Mouse (Mus musculus) brown adipose tissue, adult 24 weeks (tissue): Measurements from ENCODE around the gene Olfr470. TPM values are rescaled to one million over a fixed set of nuclear protein-coding genes. Genes with fewer than 3 reads are reported as not detected.
"Not testable (repeated sequence)": the region's sequence is repeated elsewhere in the genome, so short reads cannot be mapped to it uniquely, and the experiment has no call there.

Experiments
- H3K27ac ChIP-seq: fragments of 200-500 bp; replicated peaks from 2 replicates; pipeline ENCODE4 v1.5.1; 2012; ENCODE audit warnings: low read depth, mild to moderate bottlenecking, low read length
- H3K4me1 ChIP-seq: fragments of 200-500 bp; 2 replicates; pipeline ENCODE4 v1.6.1; 2012; ENCODE audit warnings: low read length, mixed read lengths; ENCODE audit not compliant: control insufficient read depth, insufficient read depth, insufficient read length
- H3K4me3 ChIP-seq: fragments of 200-500 bp; 2 replicates; pipeline ENCODE4 v1.5.1; 2012; ENCODE audit warnings: low read depth, mild to moderate bottlenecking, low read length, moderate library complexity; ENCODE audit not compliant: insufficient read depth
- polyA plus RNA-seq: library from polyadenylated mRNA; stranded (reverse); fragments of >200 nt; gene quantifications from 2 replicates; pipeline ENCODE4 v1.2.4, GENCODE M21; 2012; ENCODE audit not compliant: missing spikeins, insufficient read depth, insufficient read length

The Olfr470 gene
- not detected in 2 replicates for polyA plus RNA-seq

- not testable (repeated sequence) for H3K4me3 ChIP-seq, H3K4me1 ChIP-seq, H3K27ac ChIP-seq
Observed at GRCm38 (mm10) chr7:107847390-107847789, at the start of gene Olfr470. Olfr470 (minus strand) TSS chr7:107847490.

DNA sequence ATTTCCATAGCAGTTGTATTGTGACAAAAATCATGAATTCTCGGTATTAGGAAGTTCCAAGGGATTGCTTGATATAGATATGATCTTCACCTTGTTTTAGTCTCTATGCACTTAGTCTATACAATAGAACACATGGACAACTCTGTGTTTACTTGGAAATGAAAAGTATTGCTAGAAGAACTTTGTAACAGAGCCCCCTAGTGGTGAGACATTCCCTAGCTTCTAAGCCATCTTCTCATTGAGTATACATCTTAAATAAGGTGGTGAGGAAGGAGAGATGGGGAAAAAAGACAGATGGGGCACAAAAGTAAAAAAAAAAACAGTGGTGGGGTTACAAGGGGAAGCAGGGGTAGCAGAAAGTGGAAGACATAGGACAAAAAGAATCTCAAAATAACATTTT, 5.6 kb downstream of the Olfr470 start:
- H3K4me1 ChIP-seq: no peaks in the 10 kb centered on the region
- no peak overlapping the region for H3K27ac ChIP-seq
- H3K4me3 ChIP-seq: no peak overlapping the region

- not testable (repeated sequence) for H3K27ac ChIP-seq, H3K4me1 ChIP-seq, H3K4me3 ChIP-seq
Observed at GRCm38 (mm10) chr7:107825441-107825840, 21.8 kb downstream of the Olfr470 start, which contains the start of gene Olfr469. Olfr469 (minus strand) TSS chr7:107825541.

DNA sequence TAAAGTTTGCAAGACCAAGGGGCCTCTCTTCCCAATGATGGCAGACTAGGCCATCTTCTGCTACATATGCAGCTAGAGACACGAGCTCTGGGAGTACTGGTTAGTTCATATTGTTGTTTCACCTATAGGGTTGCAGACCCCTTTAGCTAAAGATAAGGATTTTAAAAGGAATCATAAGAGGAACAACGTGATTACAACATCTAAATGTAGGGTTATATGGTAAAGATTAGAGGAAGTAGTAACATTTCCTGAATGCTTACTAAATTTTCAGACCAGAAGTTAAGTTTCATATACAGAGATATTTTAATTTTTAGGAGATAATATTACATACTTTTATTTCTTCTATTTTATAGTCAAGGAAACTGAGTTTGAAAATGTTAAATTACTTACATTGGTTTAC, 23.4 kb downstream of the Olfr470 start:
- H3K4me1 ChIP-seq, H3K27ac ChIP-seq, H3K4me3 ChIP-seq: not testable (repeated sequence)

DNA sequence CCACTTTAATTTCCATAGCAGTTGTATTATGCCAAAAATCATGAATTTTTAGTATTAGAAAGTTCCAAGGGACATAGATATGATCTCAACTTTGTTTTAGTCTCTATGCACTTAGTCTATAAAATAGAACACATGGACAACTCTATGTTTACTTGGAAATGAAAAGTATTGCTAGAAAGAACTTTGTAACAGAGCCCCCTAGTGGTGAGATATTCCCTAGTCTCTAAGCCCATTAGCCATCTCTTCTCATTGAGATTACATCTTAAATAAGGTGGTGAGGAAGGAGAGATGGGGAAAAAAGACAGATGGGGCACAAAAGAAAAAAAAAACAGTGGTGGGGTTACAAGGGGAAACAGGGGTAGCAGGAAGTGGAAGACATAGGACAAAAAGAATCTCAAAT, 27.8 kb downstream of the Olfr470 start:
- H3K4me1 ChIP-seq: no peaks in the 10 kb centered on the region
- no peak overlapping the region for H3K4me3 ChIP-seq
- no peak overlapping the region for H3K27ac ChIP-seq

GRCm38 (mm10) chr7:107811963-107812362, 35.3 kb downstream of the Olfr470 start, which contains the start of gene Olfr467:
Olfr467 (plus strand) TSS chr7:107812263.
- Histone ChIP-seq H3K4me3 (no peak within 1 kb of the TSS), H3K27ac (no peak within 1 kb of the TSS), H3K4me1 (no peaks in the 10 kb centered on the region)

GRCm38 (mm10) chr7:107802138-107802537, 45.2 kb downstream of the Olfr470 start:
- H3K27ac ChIP-seq: no peak overlapping the region
- no peaks in the 10 kb centered on the region for H3K4me1 ChIP-seq
- H3K4me3 ChIP-seq: no peak overlapping the region

DNA sequence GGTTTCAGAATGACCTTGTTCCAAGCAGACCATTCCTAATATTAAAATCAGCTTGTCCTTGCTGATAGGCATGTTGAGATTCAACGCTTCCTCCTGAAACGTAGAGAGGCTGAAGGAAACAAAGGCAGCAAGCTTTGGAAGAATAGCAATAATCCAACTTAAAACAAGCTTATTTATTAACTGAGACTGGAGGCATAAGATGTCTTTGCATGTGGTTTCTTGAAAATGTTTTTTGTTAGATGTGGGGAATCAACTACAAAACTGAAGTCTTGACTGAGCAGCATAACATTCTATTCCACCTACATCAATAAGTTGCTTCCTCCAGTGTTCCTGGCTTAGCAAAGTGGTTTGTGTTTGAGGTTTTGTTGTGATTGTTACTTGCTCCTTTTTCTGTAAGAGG, 46.2 kb downstream of the Olfr470 start, which contains the start of gene Ovch2:
Gene Ovch2, minus strand, starts transcription at position 101 of the 400 bp plus-strand sequence.
- H3K4me3 ChIP-seq: no peak within 1 kb of the TSS
- no peaks in the 10 kb centered on the region for H3K4me1 ChIP-seq
- no peak within 1 kb of the TSS for H3K27ac ChIP-seq

GRCm38 (mm10) chr7:107796500-107796899, 50.8 kb downstream of the Olfr470 start:
- Histone ChIP-seq H3K27ac (no peak overlapping the region), H3K4me3 (no peak overlapping the region), H3K4me1 (no peaks in the 10 kb centered on the region)

Other genes starting within 250 kb of the Olfr470 start
- gene 5330417H12Rik, start 222.3 kb downstream of the Olfr470 start, polyA plus RNA-seq: not detected in 2 replicates
- not detected in 2 replicates for gene Cyb5r2, start 89.5 kb downstream of the Olfr470 start, polyA plus RNA-seq
- not detected in 2 replicates for gene Ovch2, start 46.3 kb downstream of the Olfr470 start, polyA plus RNA-seq
- gene Olfr467, start 35.2 kb downstream of the Olfr470 start, polyA plus RNA-seq: not detected in 2 replicates
- gene Olfr469, start 21.9 kb downstream of the Olfr470 start, polyA plus RNA-seq: not detected in 2 replicates
- not detected in 2 replicates for gene Olfr472, start 50.4 kb upstream of the Olfr470 start, polyA plus RNA-seq
- gene Olfr473, start 83.0 kb upstream of the Olfr470 start, polyA plus RNA-seq: not detected in 2 replicates
- not detected in 2 replicates for gene Olfr474, start 107.2 kb upstream of the Olfr470 start, polyA plus RNA-seq
- not detected in 2 replicates for gene Olfr476, start 117.3 kb upstream of the Olfr470 start, polyA plus RNA-seq
- gene Olfr477, start 139.2 kb upstream of the Olfr470 start, polyA plus RNA-seq: not detected in 2 replicates
- gene Olfr478, start 186.5 kb upstream of the Olfr470 start, polyA plus RNA-seq: not detected in 2 replicates
- not detected in 2 replicates for gene Olfr479, start 203.2 kb upstream of the Olfr470 start, polyA plus RNA-seq
- not detected in 2 replicates for gene Olfr480, start 219.9 kb upstream of the Olfr470 start, polyA plus RNA-seq
- not detected in 2 replicates for gene Olfr481, start 232.4 kb upstream of the Olfr470 start, polyA plus RNA-seq